Mouse (Mus musculus): ENCODE results near the gene Hus1b. TPM values are rescaled to one million over a fixed set of nuclear protein-coding genes. Genes with fewer than 3 reads are reported as not detected.
A peak's percentile ranks its signal among the peaks of the same experiment; 100 is the strongest.

Hus1b gene
- total RNA-seq (2014; fragmentation: Nextera tagmentation) (1.1 and 2.0 TPM in 2 replicates), total RNA-seq (2017) (1.4 TPM in 1 of 2 replicates, not detected in the other)

DNA sequence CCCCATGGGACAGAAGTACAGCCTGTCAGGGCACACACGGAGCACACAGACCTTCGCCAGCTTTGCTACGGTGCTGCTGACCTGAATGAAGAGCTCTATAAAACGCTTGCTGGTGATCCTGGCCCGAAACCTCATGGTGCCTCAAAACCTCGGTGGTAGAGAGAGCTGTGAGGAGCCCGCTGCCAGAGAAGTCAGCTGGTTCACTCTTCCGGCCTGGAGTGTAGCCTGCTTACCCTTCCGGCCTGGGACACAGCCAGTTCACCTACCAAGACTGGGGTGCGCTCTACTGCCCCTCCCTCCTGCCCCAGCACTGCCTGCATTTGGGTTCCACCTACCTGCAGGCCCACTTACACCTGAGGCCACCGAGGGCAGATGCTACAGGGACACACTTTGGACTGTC is at the start of gene Hus1b:
Gene Hus1b, minus strand, starts transcription at position 220 of the 400 bp plus-strand sequence.
- ATAC-seq (replicated peaks; ENCODE audit: low FRiP score, low TSS enrichment, poor library complexity, severe bottlenecking) = 0 out of 2 replicates have a peak, but pooled peaks have one; percentile 29

- ATAC-seq (replicated peaks; ENCODE audit: low FRiP score, low TSS enrichment, poor library complexity, severe bottlenecking) = no peak
Measured at GRCm38 (mm10) chr13:30994249-30994858, 46.8 kb upstream of the Hus1b start.

- peak; percentile 78 for ATAC-seq (replicated peaks; ENCODE audit: low FRiP score, low TSS enrichment, poor library complexity, severe bottlenecking)
Measured at GRCm38 (mm10) chr13:30993819-30994218, 46.3 kb upstream of the Hus1b start.

DNA sequence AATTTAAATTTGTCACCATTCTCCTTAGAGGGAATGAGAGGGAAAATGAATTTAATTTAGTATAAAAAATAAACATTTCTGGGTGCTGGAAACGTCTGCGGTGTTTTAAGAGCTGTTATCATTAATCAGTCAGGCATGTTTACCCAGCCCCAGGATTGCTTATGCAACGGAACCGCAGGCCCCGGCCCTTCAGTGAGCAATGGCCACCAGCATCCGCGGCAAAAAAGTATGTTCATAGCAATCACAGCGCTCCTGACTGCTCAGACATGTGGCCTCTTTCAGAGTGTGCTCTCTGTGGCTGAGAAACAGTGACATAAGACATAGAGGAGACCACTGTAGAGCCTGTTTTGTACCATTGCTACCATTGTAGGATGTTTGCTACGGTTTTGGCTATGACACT is 42.7 kb upstream of the Hus1b start:
- ATAC-seq (replicated peaks; ENCODE audit: low FRiP score, low TSS enrichment, poor library complexity, severe bottlenecking) = no peak

- no peak for ATAC-seq (replicated peaks; ENCODE audit: low FRiP score, low TSS enrichment, poor library complexity, severe bottlenecking)
Measured at GRCm38 (mm10) chr13:30989710-30990109, 42.2 kb upstream of the Hus1b start.

- no peak for ATAC-seq (replicated peaks; ENCODE audit: low FRiP score, low TSS enrichment, poor library complexity, severe bottlenecking)
Measured at GRCm38 (mm10) chr13:30987686-30988085, 40.1 kb upstream of the Hus1b start.

GRCm38 (mm10) chr13:30986934-30987455 is 39.4 kb upstream of the Hus1b start:
- peak; percentile 48; the same call in 1 of the 2 replicates for ATAC-seq (replicated peaks; ENCODE audit: low FRiP score, low TSS enrichment, poor library complexity, severe bottlenecking)

DNA sequence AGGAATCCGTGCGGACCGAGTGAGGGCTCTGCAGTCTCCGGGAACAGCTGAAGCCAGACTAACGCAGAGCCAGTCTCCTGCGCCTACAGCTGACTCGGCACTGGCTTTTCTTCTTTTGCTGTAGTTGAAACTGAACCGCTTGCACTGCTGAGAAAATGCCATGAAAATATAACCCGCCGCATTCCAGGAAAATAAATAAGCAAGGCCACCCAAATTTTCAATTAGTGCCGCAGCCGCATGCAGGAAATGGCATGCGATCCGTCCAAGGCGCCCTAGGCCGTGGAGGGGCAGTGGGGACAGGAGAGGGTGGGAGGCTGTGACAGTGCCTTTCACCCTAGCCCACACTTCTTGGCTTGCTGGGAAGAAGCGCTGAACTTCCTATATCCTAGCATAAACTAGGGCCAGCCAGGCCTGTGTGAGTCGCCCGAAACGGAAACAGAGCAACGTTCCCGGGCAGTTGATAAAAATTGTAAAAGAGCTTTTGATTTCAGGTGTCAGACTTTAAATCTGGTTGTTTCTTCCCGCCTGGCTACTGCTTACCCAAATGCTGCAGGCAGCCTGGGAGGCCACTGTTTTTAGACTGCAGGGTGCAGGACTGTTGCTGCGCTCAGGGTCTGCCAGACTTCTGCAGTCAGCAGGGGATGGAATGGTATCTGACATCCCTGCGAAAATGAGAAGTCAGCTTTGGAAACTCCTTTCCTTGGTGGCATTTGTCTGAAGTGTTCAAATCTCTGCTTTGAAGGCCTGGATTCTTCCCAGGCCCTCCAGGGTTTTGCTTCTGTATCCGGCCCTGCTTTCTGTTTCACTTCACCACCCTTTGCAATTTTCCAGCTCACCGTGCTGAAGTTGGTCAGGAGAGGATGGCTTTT is 38.3 kb upstream of the Hus1b start:
- ATAC-seq (replicated peaks; ENCODE audit: low FRiP score, low TSS enrichment, poor library complexity, severe bottlenecking) = peak; percentile 48

DNA sequence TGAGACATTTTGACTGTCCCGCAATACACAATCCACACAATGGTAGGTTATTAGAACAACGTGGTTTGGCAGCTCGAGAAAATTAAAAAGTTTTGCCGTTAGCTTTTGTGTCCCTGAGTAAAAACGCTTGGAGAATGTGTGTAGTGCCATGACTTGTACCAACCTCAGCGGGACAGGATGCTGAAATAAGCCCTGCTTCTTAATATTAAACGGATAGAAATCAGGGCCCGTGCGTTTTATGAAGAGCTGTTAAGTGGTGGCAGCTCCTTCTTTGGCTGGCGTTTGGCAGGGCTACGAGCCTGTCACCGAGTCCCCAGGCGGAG is 37.7 kb upstream of the Hus1b start:
- ATAC-seq (replicated peaks; ENCODE audit: low FRiP score, low TSS enrichment, poor library complexity, severe bottlenecking) = no peak

DNA sequence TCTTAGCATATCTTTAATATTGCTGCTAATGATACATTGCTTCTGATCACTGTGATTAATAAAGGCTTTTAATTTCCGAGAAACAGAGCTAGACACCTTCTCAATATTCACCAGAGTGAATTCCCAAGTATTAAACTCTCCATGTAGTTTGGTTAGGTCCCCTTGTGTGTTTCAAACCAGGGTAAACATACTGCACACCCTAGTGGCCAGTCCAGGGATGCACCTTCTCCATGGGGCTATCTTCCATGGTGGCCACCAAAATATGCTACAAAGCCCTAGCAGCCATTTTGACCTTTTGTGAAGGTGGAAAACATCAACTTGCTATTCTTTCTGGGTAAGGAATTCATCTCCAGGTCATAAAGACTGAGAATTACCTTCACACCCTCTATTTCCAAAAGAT is 34.1 kb upstream of the Hus1b start:
- ATAC-seq (replicated peaks; ENCODE audit: low FRiP score, low TSS enrichment, poor library complexity, severe bottlenecking) = peak; percentile 97

DNA sequence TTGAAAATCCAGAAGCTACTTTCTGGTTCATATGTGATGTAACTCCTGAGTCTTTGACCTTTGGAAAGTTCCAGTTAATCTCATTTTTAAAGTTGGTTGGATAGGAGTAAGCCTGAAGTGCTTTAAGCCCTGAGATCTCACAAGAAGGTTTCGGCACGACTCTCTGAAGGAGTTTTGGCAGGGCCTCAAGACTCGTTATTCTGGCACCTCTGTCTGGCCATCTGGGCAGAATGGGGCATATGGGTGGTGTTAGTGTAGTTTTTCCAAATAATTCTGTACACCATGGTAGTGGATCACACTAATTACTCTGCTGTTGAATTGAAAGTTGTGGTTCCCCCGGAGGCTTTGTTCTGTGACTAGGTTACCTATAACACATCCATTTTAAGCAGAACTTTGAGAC is 30.7 kb upstream of the Hus1b start:
- ATAC-seq (replicated peaks; ENCODE audit: low FRiP score, low TSS enrichment, poor library complexity, severe bottlenecking) = no peak

GRCm38 (mm10) chr13:30976536-30977084 is 29.1 kb upstream of the Hus1b start:
- no peak for ATAC-seq (replicated peaks; ENCODE audit: low FRiP score, low TSS enrichment, poor library complexity, severe bottlenecking)

DNA sequence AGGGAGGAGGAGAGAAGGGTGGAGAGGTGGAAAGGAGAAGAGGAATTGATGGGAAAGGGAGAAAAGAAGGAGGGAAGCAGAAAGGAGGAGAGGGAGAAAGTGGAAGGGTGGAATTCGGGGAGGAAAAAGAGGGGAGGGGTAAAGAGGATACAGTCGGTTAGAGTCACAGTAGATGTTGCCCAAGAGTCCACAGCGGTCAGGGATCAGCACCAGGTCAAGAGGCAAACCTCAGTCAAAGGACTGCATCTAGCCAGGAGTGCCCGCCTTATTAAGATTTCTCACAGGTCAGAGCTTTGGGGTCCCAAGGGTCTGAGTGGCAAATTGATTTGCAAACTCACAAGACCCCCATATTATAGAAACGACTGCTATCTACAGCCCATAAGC is 26.7 kb upstream of the Hus1b start:
- ATAC-seq (replicated peaks; ENCODE audit: low FRiP score, low TSS enrichment, poor library complexity, severe bottlenecking) = no peak

- peak; percentile 87 for ATAC-seq (replicated peaks; ENCODE audit: low FRiP score, low TSS enrichment, poor library complexity, severe bottlenecking)
Measured at GRCm38 (mm10) chr13:30973501-30974246, 26.1 kb upstream of the Hus1b start, which contains the start of the genes Exoc2 and Gm5447. Gene Exoc2 (minus strand): TSS chr13:30974093. Gene Gm5447 (plus strand): TSS chr13:30974204.

GRCm38 (mm10) chr13:30972102-30972501 is 24.5 kb upstream of the Hus1b start:
- peak; percentile 59 for ATAC-seq (replicated peaks; ENCODE audit: low FRiP score, low TSS enrichment, poor library complexity, severe bottlenecking)

GRCm38 (mm10) chr13:30971047-30971446 is 23.5 kb upstream of the Hus1b start:
- ATAC-seq (replicated peaks; ENCODE audit: low FRiP score, low TSS enrichment, poor library complexity, severe bottlenecking) = no peak

- ATAC-seq (replicated peaks; ENCODE audit: low FRiP score, low TSS enrichment, poor library complexity, severe bottlenecking) = no peak
Measured at GRCm38 (mm10) chr13:30968311-30968710, 20.8 kb upstream of the Hus1b start.

- ATAC-seq (replicated peaks; ENCODE audit: low FRiP score, low TSS enrichment, poor library complexity, severe bottlenecking) = no peak
Measured at GRCm38 (mm10) chr13:30966507-30966911, 18.9 kb upstream of the Hus1b start.

- ATAC-seq (replicated peaks; ENCODE audit: low FRiP score, low TSS enrichment, poor library complexity, severe bottlenecking) = 0 out of 2 replicates have a peak, but pooled peaks have one; percentile 41
Measured at GRCm38 (mm10) chr13:30961932-30962331, 14.4 kb upstream of the Hus1b start.

Data from megakaryocyte-erythroid progenitor cell, adult 5-6 weeks (primary cell).